Mouse (Mus musculus) heart, postnatal 0 days (tissue): Measurements from ENCODE around the gene Cmas. TPM values are rescaled to one million over a fixed set of nuclear protein-coding genes. Genes with fewer than 3 reads are reported as not detected.

ENCODE experiments used
- ATAC-seq: fragments of 200-750 bp; cut with Nextera tagmentation; 2 replicates; pipeline ENCODE4 v1.8.0; 2017; ENCODE audit warnings: low read depth, moderate number of reproducible peaks, moderate library complexity; ENCODE audit not compliant: insufficient read depth
- DNase-seq: peaks from one replicate; pipeline ENCODE4 v3.0.0-alpha.2; 2016; ENCODE audit warnings: low spot score
- H3K27ac ChIP-seq: fragments of 300-500 bp; sonication (generic); 2 replicates; pipeline ENCODE4 v1.5.1; 2014; ENCODE audit warnings: low read depth, mild to moderate bottlenecking
- H3K27me3 ChIP-seq: fragments of 300-500 bp; sonication (generic); 2 replicates; pipeline ENCODE4 v1.6.1; 2014; ENCODE audit warnings: low read length, mixed read lengths; ENCODE audit not compliant: control insufficient read depth, insufficient read depth
- H3K36me3 ChIP-seq: fragments of 300-500 bp; sonication (generic); replicated peaks from 2 replicates; pipeline ENCODE4 v1.6.1; 2014; ENCODE audit warnings: low read length, mixed read lengths; ENCODE audit not compliant: control insufficient read depth, insufficient read depth
- H3K4me1 ChIP-seq: fragments of 300-500 bp; sonication (generic); 2 replicates; pipeline ENCODE4 v1.6.1; 2014; ENCODE audit warnings: antibody characterized with exemption; ENCODE audit not compliant: control insufficient read depth, insufficient read depth
- H3K4me2 ChIP-seq: fragments of 300-500 bp; sonication (generic); 2 replicates; pipeline ENCODE4 v1.6.1; 2014; ENCODE audit warnings: low read depth, mild to moderate bottlenecking, low read length, moderate library complexity
- H3K4me3 ChIP-seq: fragments of 300-500 bp; sonication (generic); 2 replicates; pipeline ENCODE4 v1.5.1; 2014; ENCODE audit warnings: low read depth, low read length
- H3K9ac ChIP-seq: fragments of 300-500 bp; sonication (generic); replicated peaks from 2 replicates; pipeline ENCODE4 v1.6.1; 2014; ENCODE audit warnings: low read depth, low read length, mixed read lengths
- H3K9me3 ChIP-seq: fragments of 300-500 bp; sonication (generic); replicated peaks from 2 replicates; pipeline ENCODE4 v1.6.1; 2016; ENCODE audit warnings: low read length; ENCODE audit not compliant: control insufficient read depth
- CTCF ChIP-seq: IDR thresholded peaks from 2 replicates; pipeline ENCODE4 v1.5.1; 2016; ENCODE audit warnings: antibody characterized with exemption, control low read depth, low read depth
- EP300 ChIP-seq: IDR thresholded peaks from 2 replicates; pipeline ENCODE4 v1.6.1; 2016; ENCODE audit warnings: antibody characterized with exemption, low read depth
- WGBS: fragments of 180-500 bp; shearing (Covaris S2); extraction: QIAGEN DNeasy Blood & Tissue Kit; methylation state at CpG from one replicate; pipeline ENCODE4 v1.1.7; 2014; 5-methylcytosine and 5-hydroxymethylcytosine counted together
- polyA plus RNA-seq: library from polyadenylated mRNA; unstranded; fragments of >200 nt; fragmentation: Nextera tagmentation; extraction: Ambion mirVana; gene quantifications from 2 replicates; pipeline ENCODE4 v1.2.1, GENCODE M21; 2015
- total RNA-seq: library from RNA; depleted of rRNA; stranded (reverse); fragments of >200 nt; gene quantifications from 2 replicates; pipeline ENCODE4 v1.2.3, GENCODE M21; 2014; ENCODE audit warnings: low replicate concordance; rRNA removed

Gene Cmas
- total RNA-seq (26.0 and 30.0 TPM in 2 replicates), polyA plus RNA-seq (47.5 and 48.0 TPM in 2 replicates)

- H3K4me3 ChIP-seq: peak within 1 kb of the TSS; percentile 89
- TF ChIP-seq EP300 (no peak), CTCF (no peak)
- no peaks in the 10 kb centered on the region for H3K9me3 ChIP-seq
- H3K9ac ChIP-seq: peak within 1 kb of the TSS; percentile 85
- WGBS: 2% methylated on average over 63 of the region's 68 CpGs
- peak within 1 kb of the TSS; percentile 91 for H3K4me2 ChIP-seq
- H3K27me3 ChIP-seq: no peaks in the 10 kb centered on the region
- ATAC-seq (peak; percentile 95), DNase-seq (peak; percentile 80)
- peak within 1 kb of the TSS; percentile 89 for H3K27ac ChIP-seq
- H3K36me3 ChIP-seq: peaks cover 19% of the 10 kb centered on the region
- H3K4me1 ChIP-seq: peaks cover 3% of the 10 kb centered on the region; the same call in 1 of the 2 replicates
Measured at GRCm38 (mm10) chr6:142756507-142757333, at the start of gene Cmas. Cmas (plus strand) TSS chr6:142756686.

GRCm38 (mm10) chr6:142706688-142707087 lies 49.8 kb upstream of the Cmas start:
- WGBS: 89% methylated on average over 3 of the region's 3 CpGs

GRCm38 (mm10) chr6:142708369-142708768 lies 48.1 kb upstream of the Cmas start:
- Histone ChIP-seq H3K4me3 (no peak overlapping the region), H3K9me3 (no peaks in the 10 kb centered on the region), H3K9ac (no peak overlapping the region), H3K27ac (peak overlapping the region; percentile 57; the same call in 1 of the 2 replicates), H3K4me2 (no peak overlapping the region; the same call in 1 of the 2 replicates), H3K27me3 (no peaks in the 10 kb centered on the region), H3K4me1 (peaks cover 14% of the 10 kb centered on the region; the same call in 1 of the 2 replicates), H3K36me3 (no peaks in the 10 kb centered on the region)
- WGBS: 51% methylated on average over 6 of the region's 6 CpGs
- TF ChIP-seq CTCF: no peak
- 0 out of 2 replicates have a peak, but pooled peaks have one; percentile 51 for TF ChIP-seq EP300
- ATAC-seq (peak; percentile 35; the same call in 1 of the 2 replicates), DNase-seq (peak; percentile 60)

More at GRCm38 (mm10) chr6:142706688-142707087, 49.8 kb upstream of the Cmas start:
- TF ChIP-seq EP300: no peak
- Histone ChIP-seq H3K4me2 (no peak overlapping the region), H3K9me3 (no peaks in the 10 kb centered on the region), H3K27ac (no peak overlapping the region), H3K9ac (no peak overlapping the region), H3K4me1 (peaks cover 18% of the 10 kb centered on the region; the same call in 1 of the 2 replicates), H3K27me3 (no peaks in the 10 kb centered on the region), H3K36me3 (no peaks in the 10 kb centered on the region), H3K4me3 (no peak overlapping the region)
- DNase-seq (no peak), ATAC-seq (no peak)

- Histone ChIP-seq H3K9ac (no peak overlapping the region), H3K27ac (peak overlapping the region; percentile 30), H3K4me3 (no peak overlapping the region), H3K9me3 (no peaks in the 10 kb centered on the region), H3K27me3 (no peaks in the 10 kb centered on the region), H3K36me3 (no peaks in the 10 kb centered on the region), H3K4me2 (no peak overlapping the region), H3K4me1 (0 out of 2 replicates have a peak, but pooled peaks cover 8% of the 10 kb centered on the region)
- DNase-seq (no peak), ATAC-seq (peak; percentile 39; the same call in 1 of the 2 replicates)
- WGBS: 51% methylated on average over 6 of the region's 6 CpGs
- TF ChIP-seq EP300: no peak
- no peak for TF ChIP-seq CTCF
Measured at GRCm38 (mm10) chr6:142710690-142711089, 45.8 kb upstream of the Cmas start.

- 54% methylated on average over 4 of the region's 4 CpGs for WGBS
- ATAC-seq: no peak; the same call in 1 of the 2 replicates
- TF ChIP-seq EP300: no peak
- no peak for TF ChIP-seq CTCF
Measured at GRCm38 (mm10) chr6:142711106-142711505, 45.4 kb upstream of the Cmas start.

More at GRCm38 (mm10) chr6:142711106-142711505, 45.4 kb upstream of the Cmas start:
- Histone ChIP-seq H3K27ac (peak overlapping the region; percentile 47), H3K36me3 (no peaks in the 10 kb centered on the region), H3K4me2 (no peak overlapping the region), H3K4me1 (0 out of 2 replicates have a peak, but pooled peaks cover 8% of the 10 kb centered on the region), H3K9ac (no peak overlapping the region), H3K9me3 (no peaks in the 10 kb centered on the region), H3K27me3 (no peaks in the 10 kb centered on the region), H3K4me3 (no peak overlapping the region)
- peak; percentile 68 for DNase-seq
